Mouse (Mus musculus) small intestine, adult 2 months (tissue): ENCODE measurements around the gene Mlec.

Experiments
- CTCF ChIP-seq: fragments of 200-500 bp; IDR thresholded peaks from 2 replicates; pipeline ENCODE4 v1.5.1; 2012; ENCODE audit warnings: low read depth, mild to moderate bottlenecking, control low read depth, inconsistent platforms, low read length, moderate library complexity, mixed read lengths; ENCODE audit not compliant: insufficient replicate concordance, insufficient read length; ENCODE audit errors: extremely low read depth
- POLR2A ChIP-seq: fragments of 200-500 bp; IDR thresholded peaks from 2 replicates; pipeline ENCODE4 v1.6.1; 2012; ENCODE audit warnings: low read depth, mild to moderate bottlenecking, control low read depth, inconsistent platforms, low read length, moderate library complexity

GRCm38 (mm10) chr5:115194626-115195221 lies 36.7 kb upstream of the Mlec start:
- no peak for TF ChIP-seq CTCF
- no peak for TF ChIP-seq POLR2A
